Mouse (Mus musculus): ENCODE results near the gene BC107364.
"Not testable (repeated sequence)": the region's sequence is repeated elsewhere in the genome, so short reads cannot be mapped to it uniquely, and the experiment has no call there.

Gene BC107364

DNA sequence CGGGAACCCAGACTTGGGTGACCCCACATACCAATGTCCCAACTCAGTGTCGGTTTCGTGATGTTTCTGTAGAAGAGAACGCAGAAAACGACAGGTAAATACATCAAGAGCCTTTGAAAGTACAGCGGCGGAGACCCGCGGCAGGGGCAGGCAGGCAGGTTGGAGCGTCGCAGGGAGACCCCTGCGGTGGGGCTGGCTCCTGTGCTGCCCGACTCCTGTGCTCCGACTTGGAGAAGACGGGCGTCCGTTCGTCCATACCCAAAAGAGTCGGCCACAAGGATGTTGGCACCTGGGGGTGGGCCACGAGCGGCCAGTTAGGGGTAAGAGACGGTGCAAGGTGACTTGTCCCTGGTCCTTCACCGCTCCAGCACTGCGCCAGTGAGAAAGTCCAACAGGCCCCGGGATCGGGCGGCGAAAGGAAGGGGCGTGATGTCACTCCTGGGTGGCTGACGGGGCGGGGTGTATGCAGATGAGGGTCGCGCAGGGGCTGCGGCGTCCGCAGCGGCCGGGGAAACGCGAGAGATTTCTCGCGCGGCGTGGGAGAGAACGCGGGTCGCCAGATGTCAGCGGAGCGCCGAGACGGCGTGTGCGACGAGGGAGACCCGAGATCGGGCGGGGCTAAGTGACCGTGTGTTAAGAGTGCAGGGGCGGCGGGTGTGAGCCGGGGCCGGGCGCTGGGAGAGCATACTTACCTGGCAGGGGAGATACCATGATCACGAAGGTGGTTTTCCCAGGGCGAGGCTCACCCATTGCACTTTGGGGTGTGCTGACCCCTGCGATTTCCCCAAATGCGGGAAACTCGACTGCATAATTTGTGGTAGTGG, 2.1 kb downstream of the BC107364 start:
- not testable (repeated sequence) for DNase-seq

DNA sequence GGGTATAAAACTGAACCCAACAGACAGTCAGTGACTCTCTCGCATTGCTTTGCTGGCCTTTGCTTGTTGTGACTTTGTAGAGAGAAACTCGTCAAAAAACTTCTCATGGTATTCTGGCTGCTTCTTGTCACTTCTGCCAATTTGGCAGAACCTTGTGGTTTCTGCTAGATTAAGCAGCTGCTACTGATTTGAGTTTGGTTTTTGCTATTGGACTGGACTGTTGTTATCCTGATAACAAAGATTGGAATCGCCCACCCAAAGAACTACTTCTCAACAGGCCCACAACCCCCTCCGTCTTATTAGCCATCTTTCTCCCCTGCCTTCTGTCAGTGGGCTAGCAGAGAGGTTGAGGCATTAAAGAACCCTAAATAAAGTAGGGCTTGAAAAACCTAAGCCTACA, 6.7 kb downstream of the BC107364 start:
- DNase-seq, result no peak

DNA sequence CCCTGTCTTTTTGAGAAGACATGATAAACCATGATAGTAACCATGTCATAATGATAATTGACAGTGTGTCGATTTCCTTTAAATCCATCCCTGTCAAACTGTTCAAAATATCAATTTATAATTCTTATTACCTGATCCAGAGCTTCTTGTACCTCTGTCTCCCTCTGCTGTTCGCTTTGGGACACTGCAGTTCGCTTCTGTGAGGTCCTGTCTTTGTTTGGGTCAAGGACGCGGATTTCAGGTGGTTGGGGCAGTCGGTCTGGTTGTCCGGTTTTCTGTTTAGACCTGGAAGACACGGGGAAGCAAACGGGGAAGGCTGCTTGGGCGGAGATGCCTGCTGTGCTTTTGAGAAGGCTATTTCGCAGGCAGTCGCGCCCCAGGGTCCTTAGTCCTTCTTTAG, 11.5 kb downstream of the BC107364 start:
- peak; percentile 31 for DNase-seq

DNA sequence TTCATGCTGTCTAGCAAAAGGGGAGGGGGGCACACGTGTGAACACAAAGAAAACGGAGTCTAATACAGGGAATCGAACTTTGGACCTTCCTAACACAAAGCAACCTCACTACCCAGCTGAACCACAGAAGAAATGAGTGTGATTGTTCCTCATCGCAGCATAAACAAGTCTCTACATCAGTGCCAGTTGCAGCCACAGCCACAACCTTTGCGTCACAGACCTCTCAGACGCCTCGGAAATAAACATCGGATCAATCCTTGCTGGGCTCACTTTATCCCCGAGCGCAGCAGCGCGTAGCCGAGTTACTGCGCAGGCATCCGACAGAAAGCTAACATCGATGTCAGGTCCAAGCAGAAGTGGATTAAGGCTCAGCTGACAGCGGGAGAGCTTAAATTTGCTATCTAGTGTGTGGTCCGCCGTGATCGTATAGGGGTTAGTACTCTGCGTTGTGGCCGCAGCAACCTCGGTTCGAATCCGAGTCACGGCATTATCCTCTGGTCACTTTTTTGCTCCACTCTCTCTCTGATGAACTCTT, 16.5 kb downstream of the BC107364 start:
- DNase-seq, result peak; percentile 20

DNA sequence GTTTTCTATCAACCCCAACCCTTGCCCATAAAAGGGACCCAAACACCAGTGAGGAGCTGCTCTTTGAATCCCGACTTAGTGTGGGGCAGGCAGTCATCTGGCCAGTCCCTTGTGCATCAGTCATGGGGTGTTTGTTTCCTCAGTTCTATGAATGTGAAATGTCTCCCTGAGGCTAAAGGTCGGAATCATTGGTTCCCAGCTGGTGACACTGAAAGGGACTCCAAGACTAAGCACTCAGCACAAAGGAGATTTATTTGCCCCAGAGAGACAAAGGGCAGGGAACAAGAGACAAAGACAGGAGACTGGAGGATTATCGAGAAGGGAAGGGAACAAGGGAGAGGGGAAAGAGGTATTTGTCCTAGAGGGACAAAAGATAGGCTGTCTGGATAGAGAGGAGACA, 19.9 kb downstream of the BC107364 start:
- no peak for DNase-seq

DNA sequence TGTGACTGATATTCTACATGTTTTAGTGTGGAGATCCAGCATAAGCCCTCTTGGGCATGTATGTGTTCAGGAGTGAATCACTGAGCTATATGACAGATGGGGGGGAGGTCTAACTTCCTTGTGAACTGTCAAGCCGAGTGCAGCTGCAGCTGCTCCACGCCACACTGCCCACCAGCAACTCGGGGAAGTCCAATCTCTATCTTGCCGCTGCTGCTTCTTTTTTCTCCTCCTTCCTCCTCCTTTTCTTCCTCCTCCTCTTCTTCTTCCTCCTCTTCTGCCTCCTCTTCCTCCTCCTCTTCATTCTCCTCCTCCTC, 22.3 kb downstream of the BC107364 start:
- no peak for DNase-seq

DNA sequence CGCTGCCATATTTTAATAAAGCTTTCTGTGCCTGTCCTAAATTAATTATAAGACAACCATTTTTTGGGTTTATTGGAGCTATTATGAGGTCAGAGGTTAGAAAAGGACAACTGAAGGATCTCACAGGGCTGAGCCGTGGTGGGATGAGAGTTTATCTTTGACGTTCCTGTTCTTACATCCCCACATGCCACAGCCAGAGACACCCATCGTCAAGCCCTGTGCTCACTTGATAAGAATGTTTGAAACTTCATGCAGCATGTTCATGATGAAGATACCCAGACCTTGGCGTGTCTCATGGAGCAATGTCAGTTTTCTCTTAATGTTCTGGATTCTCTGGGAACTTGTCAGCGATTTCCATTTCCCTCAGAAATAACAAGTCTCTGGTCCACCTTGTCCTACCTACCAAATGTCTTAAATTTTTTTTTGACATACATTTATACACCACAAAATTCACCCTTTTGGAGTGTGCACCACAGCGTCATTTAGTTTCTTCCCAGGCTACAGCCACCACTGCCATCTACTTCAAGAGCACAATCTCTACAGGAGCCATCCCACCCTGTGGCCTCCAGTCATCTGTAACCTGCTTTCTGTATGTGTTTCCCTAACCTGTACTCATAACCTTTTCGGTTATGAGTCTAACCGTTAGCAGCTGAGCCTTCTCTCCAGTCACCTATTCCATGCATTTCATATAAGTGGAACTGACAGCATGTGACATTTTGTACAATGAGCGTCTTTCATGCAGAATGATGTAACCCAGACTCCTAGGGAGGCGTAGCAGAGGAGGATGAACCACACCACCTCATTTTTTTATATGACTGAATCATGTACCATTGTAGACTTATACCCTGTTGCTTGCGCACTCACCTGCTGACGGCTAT, 22.9 kb downstream of the BC107364 start:
- DNase-seq, result no peak

DNA sequence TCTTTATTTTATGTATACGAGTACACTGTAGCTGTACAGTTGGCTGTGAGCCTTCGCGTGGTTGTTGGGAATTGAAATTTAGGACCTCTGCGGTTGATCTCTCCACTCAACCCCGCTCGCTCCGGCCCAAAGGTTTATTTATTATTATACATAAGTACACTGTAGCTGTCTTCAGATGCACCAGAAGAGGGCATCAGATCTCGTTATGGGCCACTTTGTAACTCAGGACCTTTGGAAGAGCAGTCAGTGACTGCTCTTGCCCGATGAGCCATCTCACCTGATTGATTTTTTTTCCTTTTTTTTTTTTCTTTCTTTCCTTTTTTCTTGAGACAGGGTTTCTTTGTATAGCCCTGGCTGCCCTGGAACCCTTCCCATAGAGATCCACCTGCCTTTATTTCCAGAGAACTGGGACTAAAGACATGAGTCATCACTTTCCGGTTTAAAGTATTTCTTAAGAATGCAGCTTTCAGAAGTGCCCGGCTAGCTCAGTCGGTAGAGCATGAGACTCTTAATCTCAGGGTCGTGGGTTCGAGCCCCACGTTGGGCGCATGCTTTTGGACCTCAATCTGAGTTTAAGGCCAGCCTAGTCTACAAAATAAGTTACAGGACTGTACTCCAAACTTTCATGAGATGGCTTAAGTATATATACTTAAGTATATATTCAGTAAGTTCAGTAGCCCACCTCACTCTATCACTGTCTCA, 24.2 kb downstream of the BC107364 start:
- peak; percentile 37 for DNase-seq

DNA sequence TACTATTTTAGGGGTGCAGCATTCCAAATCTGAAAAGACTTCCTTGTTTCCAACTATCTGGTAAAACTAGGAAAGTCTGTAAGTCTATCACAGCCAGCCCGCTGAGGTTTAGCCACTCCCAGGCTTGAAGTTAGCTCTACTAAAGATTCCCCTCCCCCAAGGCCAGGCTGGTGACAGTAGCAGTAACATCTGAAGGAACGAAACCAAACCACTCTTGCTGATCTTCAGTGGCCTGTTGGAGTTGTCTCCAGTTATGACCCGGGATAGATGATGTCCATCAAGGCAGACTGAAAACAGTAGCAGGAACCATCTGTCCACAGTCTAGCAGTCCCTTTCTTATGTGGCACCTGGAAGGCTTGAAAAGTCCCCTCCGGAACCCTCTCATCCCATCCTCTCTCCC, 24.8 kb downstream of the BC107364 start:
- no peak for DNase-seq

DNA sequence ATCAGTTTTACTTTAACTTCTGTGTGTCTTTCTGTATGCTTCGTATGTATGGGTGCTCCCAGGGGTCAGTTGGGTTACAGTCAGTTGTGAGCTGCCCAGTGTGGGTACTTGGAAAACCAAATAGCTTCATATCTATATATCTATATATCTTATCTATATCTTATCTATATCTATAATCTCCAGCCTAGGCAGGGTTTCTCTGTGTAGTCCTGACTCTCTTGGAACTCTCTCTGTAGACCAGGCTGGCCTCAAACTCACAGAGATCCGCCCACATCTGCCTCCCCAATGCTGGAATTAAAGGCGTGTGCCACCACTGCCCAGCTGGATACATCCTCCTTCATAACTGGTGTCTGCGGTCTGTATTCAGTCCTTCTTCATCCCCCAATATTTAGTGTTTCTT, 25.8 kb downstream of the BC107364 start:
- DNase-seq, result no peak

DNA sequence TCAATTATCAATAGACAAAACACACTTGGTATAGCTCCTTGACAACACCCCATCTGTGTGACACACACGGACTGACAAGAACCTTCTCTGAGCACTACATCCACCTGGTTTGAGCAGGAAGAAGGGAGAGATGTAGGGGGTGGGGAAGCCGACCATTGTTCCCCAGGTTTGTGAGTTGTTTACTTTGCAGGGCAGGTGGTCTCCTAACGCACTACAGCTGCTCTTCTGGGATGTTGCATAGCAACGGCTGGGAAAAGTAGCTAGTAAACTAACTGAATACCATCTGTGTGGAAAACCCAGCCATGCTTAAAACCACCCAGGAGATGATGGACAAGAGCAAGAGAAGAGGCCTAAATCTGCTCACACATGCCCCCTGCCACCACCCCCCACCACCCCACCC, 27.7 kb downstream of the BC107364 start:
- DNase-seq, result not testable (repeated sequence)

DNA sequence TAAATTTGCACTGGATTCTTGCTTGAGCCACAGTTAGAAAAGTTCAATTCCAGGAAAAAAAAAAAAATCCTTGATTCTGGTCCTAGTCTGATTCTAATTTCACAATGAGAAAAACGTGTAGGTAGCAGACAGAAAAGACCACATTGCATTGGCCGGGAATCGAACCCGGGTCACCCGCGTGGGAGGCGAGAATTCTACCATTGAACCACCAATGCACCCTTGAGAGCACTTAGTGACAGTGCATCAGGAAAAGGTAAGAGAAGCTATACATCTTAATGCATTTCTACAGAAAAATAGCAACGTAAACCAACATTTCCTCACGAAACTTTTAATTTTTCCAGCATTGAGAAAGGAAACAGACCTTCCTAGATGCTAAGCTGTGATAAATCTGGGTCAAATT, 28.2 kb downstream of the BC107364 start:
- DNase-seq, result no peak

DNA sequence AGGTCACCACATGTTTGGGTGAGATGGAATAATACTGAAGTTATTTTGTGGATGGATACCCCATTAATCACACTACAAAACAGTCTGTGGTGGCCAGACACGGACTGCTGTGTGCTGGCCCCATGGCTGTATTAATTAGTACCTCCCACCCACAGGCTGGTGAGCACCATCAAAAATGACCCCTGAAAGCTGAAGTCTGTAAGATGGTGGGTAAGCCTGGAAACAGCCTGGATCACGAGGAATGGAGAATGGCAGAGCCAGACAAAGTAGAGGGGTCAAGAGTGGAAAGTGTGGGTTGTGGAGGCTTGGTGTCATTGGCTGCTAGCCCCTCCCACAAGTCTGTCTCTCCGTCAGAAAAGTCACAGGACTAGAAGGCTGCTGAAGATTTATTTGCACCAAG, 31.3 kb downstream of the BC107364 start:
- DNase-seq, result no peak

DNA sequence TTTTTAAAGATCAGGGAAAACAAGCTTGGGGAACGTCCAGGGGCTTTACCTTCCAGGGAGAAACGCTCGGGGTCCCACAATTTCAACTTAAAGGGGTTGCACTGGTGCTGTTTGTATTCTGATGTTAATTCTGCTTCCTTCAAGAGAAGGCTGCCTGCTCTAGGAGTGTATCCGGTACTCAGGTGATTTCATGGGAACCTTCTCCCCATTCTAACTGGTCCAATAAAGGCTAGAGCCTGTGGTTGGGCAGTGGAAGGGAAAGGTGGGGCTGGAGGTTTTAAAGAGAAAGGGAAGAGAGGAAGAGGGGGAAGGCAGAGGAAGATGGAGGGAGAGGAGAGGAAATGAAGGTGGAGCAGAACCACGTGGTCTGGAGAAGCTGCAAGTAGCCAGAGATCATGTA, 33.2 kb downstream of the BC107364 start:
- not testable (repeated sequence) for DNase-seq

DNA sequence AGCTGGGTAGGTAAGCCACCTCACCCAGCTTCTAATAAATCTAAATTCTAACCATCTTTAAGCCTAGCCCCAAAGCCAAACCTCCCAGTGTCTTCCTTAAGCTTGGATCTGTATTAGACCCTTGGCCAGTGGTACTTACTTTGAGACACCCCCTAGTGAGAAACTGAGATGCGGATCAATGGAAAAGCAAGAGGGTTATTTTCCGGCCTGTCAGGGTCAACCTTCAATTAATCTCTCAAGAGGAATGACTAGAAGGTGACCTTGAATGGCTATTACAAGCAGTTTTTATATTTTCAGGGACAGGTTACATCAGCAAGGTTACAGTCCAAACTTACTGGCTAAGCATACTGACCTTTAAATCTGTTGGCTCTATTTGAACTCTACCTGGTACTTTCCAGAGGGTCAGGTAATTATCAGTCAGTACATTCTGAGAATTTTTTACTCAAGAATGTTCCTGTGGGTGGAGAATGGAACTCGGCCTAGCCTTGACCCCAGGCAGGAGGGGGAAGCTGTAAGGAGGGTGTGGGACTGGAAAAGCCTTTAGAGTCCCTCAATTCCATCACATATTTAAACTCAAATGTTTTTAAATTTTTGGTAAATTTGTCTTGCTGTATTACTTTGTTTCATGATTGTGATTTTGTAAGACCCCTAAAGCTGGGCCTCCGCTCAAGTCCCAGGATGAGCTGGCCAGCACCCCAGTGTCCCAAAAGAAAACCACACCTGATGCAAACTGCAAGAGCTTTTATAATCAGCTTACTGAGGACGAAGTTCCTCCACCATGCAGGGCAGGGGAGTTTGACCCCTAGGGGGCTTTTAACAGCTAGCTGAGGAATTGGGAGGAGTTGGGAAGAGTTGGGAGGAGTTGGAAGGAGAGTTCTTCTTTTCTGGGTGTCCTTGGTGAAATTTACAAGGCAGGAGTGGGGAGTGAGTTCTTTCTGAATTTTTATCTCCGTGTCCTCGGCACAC, 34.0 kb downstream of the BC107364 start:
- DNase-seq, result no peak

DNA sequence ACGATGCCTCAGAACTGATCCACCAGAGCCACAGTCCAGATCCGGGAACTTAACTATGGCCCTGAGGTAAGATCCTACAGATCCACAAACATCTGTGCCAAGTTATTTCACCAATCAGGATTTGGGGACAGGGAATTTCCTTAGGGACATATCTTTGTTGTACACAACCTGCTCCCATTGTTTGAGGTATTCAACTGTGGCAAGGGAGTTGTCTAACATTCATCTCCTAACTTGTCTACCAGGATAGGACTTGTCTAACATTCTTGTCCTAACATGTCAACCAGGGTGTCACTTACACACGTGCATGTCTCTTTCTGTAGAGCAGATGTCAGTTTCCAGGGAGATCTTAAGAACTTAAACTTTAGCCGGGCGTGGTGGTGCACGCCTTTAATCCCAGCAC, 35.5 kb downstream of the BC107364 start:
- no peak for DNase-seq

DNA sequence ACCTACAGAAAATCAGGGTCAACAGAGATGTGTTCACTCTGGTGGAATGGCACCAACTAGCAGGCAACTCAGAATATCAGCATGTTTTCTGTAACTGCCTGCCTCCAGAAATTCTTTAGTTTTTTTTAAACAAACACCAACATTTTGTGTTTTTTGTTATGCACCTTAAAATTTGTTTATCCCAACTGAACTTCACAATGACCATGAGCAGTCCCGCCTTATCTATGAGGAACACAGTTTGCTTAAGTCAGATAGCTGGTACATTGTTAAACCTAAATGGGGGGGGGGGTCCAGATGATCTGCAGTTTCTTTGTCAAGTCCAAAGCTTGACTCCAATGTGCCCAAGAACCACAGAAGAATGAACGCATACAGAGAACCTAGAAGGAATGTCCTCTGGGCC, 36.0 kb downstream of the BC107364 start:
- no peak for DNase-seq

DNA sequence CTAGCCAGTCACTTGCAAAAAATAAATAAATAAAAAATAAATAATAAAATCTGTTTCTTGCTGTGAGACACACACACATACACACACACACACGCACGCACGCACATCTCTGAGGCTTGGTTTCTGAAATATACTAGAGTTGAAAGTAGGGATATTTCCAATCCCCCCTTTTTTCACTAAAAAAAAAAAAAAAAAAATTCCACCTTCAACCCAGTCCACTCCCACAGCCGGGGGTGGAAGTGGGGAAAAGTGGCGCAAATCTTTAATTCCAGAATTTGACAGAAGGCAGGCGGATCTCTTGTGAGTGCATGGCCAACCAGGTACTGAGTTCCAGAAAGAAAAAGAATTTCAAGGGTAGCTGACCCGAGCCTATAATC, 37.2 kb downstream of the BC107364 start:
- DNase-seq, result no peak

DNA sequence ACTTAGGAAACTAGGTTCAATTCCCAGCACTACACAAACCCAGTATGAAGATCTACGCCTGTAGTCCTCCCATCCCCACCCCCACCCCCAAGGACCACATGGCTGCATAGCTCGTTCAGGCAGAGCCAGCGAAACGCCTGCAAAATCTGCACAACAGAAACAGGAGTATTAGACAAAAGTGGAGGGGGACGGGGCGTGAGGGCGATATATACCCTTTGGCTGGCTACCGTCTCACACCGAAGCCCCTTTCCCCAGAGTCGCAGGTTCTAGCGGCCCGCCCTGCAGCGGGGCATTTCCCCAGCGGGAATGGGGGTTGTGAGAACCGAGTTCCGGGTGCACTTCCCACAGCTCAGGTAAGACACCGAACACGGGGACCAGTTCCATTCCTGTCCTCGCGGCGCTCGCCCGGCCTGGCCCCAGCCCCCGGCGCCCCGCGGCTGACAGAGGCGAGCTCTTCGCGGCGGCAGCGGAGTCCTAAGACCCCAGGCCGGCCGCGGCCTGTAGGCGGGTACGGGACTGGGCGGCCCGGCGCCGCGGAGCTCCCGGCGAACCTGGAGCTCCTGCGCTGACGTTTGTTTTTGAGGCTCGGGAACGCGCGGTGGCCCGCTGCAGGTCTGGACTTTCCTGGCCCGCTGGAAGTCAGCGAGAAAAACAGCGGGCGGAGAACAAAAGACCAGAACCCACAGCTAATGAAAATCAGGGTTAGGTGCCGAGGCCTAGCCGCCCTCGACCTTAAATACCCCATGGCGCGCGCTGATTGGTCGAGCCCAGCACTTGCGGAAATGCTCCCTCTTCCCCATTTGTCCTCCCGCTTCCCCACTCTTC, 37.8 kb downstream of the BC107364 start:
- DNase-seq, result peak; percentile 29

DNA sequence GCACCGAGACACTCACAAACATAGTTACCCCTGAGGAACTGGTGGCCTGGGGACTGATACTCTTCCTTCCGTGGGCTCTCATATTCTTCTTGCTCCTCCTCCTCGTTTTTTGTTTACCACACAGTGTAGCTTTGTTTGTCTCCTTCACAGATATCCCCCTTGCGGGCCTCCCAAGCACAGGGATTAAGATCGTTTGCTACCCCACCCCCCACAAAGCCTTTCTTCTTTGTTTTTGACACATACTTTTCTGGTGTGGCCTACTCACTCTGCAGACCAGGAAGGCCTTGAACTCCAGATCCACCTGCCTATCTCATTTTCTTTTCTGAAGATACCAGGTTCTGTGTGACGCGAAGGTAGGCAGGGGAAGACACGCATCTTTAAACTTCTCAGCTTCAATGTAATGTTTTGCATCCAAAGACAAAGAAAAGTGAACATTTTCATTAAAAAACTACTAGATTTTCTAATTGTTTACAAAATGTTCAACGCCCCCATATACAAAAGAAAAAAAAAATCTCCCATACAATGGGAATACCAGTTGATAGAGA, 38.5 kb downstream of the BC107364 start:
- DNase-seq, result no peak

DNA sequence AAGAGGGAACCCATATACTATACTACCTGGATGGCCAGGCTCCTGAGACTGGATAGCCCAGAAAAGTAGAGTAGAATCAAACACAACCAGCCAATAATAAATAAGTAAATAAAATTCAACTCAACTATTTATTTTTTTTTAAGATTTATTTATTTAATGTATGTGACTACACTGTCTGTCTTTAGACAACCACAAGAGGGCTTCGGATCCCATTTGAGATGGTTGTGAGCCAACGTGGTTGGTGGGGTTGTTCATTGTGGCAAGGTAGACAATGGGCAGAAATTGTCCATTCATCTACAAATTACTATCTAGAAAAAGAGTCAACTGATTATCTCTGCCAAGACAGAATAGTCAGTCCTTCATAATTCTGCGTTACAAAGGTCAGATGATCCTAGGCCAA, 40.3 kb downstream of the BC107364 start:
- no peak for DNase-seq

Data from right cerebral cortex, adult 18-20 months (tissue).